ENCODE assay signal across 7 mouse cellular contexts in the genomic region with DNA sequence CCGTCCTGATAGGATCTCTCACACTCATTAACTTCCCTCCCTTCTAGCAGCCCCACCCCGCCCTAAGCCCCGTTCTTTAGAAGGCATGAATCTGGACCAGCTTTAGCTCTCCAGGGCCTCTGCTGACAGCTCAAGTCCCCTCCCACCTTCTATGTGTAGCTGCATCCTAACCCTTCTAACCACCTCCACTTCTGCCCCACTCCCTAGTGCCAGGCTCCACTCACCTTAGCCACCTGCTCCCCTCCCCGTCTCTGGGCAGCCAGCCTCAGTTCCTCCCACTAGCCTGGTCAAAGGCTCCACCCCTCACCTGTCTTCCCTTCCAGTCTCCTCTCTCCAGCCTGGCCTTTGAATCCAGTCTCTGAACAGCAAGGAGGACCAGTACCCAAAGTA. TPM values are rescaled to one million over a fixed set of nuclear protein-coding genes. Genes with fewer than 3 reads are reported as not detected.
A peak's percentile ranks its signal among the peaks of the same experiment; 100 is the strongest.
DNase-seq lines count a peak whose midpoint lies in the region; ATAC-seq lines count a peak whose summit lies in the region.

No protein-coding gene starts in this region.

- H3K4me1 ChIP-seq in brown adipose tissue, adult 24 weeks (ENCODE audit: control insufficient read depth, insufficient read depth, insufficient read length, low read length): peaks cover 35% of the 10 kb centered on the region
- H3K4me1 ChIP-seq in liver, embryonic 16.5 days (ENCODE audit: control insufficient read depth, low read depth, low read length): peaks cover 46% of the 10 kb centered on the region

- H3K27ac ChIP-seq in brown adipose tissue, adult 24 weeks (replicated peaks; ENCODE audit: low read depth, low read length): peak overlapping the region; percentile 57
- peak overlapping the region; percentile 45; the same call in 1 of the 2 replicates for H3K27ac ChIP-seq in liver, embryonic 16.5 days (ENCODE audit: low read length)

- H3K9ac ChIP-seq in liver, embryonic 16.5 days (ENCODE audit: low read depth, low read length): peak overlapping the region; percentile 22; the same call in 1 of the 2 replicates

- H3K4me3 ChIP-seq in brown adipose tissue, adult 24 weeks (ENCODE audit: insufficient read depth, low read depth, low read length): 0 out of 2 replicates have a peak overlapping the region, but pooled peaks have one; percentile 7
- no peak overlapping the region for H3K4me3 ChIP-seq in liver, embryonic 16.5 days (ENCODE audit: low read depth, low read length)

- no peaks in the 10 kb centered on the region for H3K9me3 ChIP-seq in liver, embryonic 16.5 days (replicated peaks; ENCODE audit: control insufficient read depth, low read length)

- 22% methylated on average over 4 of the region's 4 CpGs for WGBS in liver, embryonic 16.5 days (ENCODE audit: insufficient replicate concordance)

- H3K4me2 ChIP-seq in liver, embryonic 16.5 days (ENCODE audit: low read depth, low read length): peak overlapping the region; percentile 80

- H3K27me3 ChIP-seq in liver, embryonic 16.5 days (ENCODE audit: control insufficient read depth, insufficient read depth, low read depth, low read length): no peaks in the 10 kb centered on the region

- ATAC-seq in liver, embryonic 16.5 days (ENCODE audit: low read depth): no peak

- DNase-seq in kidney, adult 9 months: peak; percentile 50
- no peak for DNase-seq in kidney, postnatal 10 days
- DNase-seq in gonadal fat pad, adult 2 months (ENCODE audit: low read depth): peak; percentile 61
- no peak for DNase-seq in adrenal gland, adult 2 months
- no peak for DNase-seq in embryo, embryonic 9.5 days (ENCODE audit: extremely low spot score)

- H3K36me3 ChIP-seq in liver, embryonic 16.5 days (ENCODE audit: control insufficient read depth, insufficient read depth): peaks cover 12% of the 10 kb centered on the region

RNA-seq across cellular contexts. Expression of gene Ppp5c, which starts 2.2 kb away (rescaled TPM):
- polyA plus RNA-seq in brown adipose tissue, adult 24 weeks (2012; ENCODE audit: insufficient read depth, insufficient read length, missing spikeins): 36.7 and 41.0 TPM in 2 replicates
- 103 and 120 TPM in 2 replicates for polyA plus RNA-seq in gonadal fat pad, adult 2 months (2012; rRNA removed)
- polyA plus RNA-seq in liver, embryonic 16.5 days (2015; fragmentation: Nextera tagmentation; extraction: Ambion mirVana): 38.0 and 38.6 TPM in 2 replicates
- total RNA-seq in adrenal gland, adult 2 months (2021): 10 to 100 TPM; 82.2 to 86.0 TPM
- polyA plus RNA-seq in adrenal gland, adult 2 months (2012; rRNA removed): 164 and 179 TPM in 2 replicates

RNA-seq across cellular contexts. Expression of gene Ccdc8, which starts 33.0 kb away (rescaled TPM):
- polyA plus RNA-seq in brown adipose tissue, adult 24 weeks (2012; ENCODE audit: insufficient read depth, insufficient read length, missing spikeins): 0.28 and 0.54 TPM in 2 replicates
- polyA plus RNA-seq in gonadal fat pad, adult 2 months (2012; rRNA removed): 3.0 and 4.1 TPM in 2 replicates
- 5.3 and 5.9 TPM in 2 replicates for polyA plus RNA-seq in liver, embryonic 16.5 days (2015; fragmentation: Nextera tagmentation; extraction: Ambion mirVana)
- 10 to 100 TPM; 13.6 to 28.9 TPM for total RNA-seq in adrenal gland, adult 2 months (2021)
- 7.3 and 7.5 TPM in 2 replicates for polyA plus RNA-seq in adrenal gland, adult 2 months (2012; rRNA removed)

RNA-seq across cellular contexts. Expression of gene Hif3a, which starts 36.7 kb away (rescaled TPM):
- 0.25 TPM in 1 of 2 replicates, not detected in the other for polyA plus RNA-seq in brown adipose tissue, adult 24 weeks (2012; ENCODE audit: insufficient read depth, insufficient read length, missing spikeins)
- 5.2 and 7.9 TPM in 2 replicates for polyA plus RNA-seq in gonadal fat pad, adult 2 months (2012; rRNA removed)
- polyA plus RNA-seq in liver, embryonic 16.5 days (2015; fragmentation: Nextera tagmentation; extraction: Ambion mirVana): 36.0 and 43.3 TPM in 2 replicates
- total RNA-seq in adrenal gland, adult 2 months (2021): 1 to 10 TPM; 1.6 to 3.2 TPM
- 3.1 and 4.0 TPM in 2 replicates for polyA plus RNA-seq in adrenal gland, adult 2 months (2012; rRNA removed)

RNA-seq across cellular contexts. Expression of gene Gm42372, which starts 42.6 kb away (rescaled TPM):
- not detected in 2 replicates for polyA plus RNA-seq in brown adipose tissue, adult 24 weeks (2012; ENCODE audit: insufficient read depth, insufficient read length, missing spikeins)
- not detected in 2 replicates for polyA plus RNA-seq in gonadal fat pad, adult 2 months (2012; rRNA removed)
- 0.04 TPM in 2 replicates for polyA plus RNA-seq in liver, embryonic 16.5 days (2015; fragmentation: Nextera tagmentation; extraction: Ambion mirVana)
- 1 to 10 TPM; 1.1 to 1.6 TPM for total RNA-seq in adrenal gland, adult 2 months (2021)
- 0.13 and 0.33 TPM in 2 replicates for polyA plus RNA-seq in adrenal gland, adult 2 months (2012; rRNA removed)

RNA-seq across cellular contexts. Expression of gene Psg16, which starts 48.3 kb away (rescaled TPM):
- polyA plus RNA-seq in brown adipose tissue, adult 24 weeks (2012; ENCODE audit: insufficient read depth, insufficient read length, missing spikeins): not detected in 2 replicates
- 0.15 TPM in 1 of 2 replicates, not detected in the other for polyA plus RNA-seq in gonadal fat pad, adult 2 months (2012; rRNA removed)
- polyA plus RNA-seq in liver, embryonic 16.5 days (2015; fragmentation: Nextera tagmentation; extraction: Ambion mirVana): 0.20 and 0.25 TPM in 2 replicates
- under 1 TPM; 0.35 to 0.58 TPM for total RNA-seq in adrenal gland, adult 2 months (2021)
- 0.13 and 0.33 TPM in 2 replicates for polyA plus RNA-seq in adrenal gland, adult 2 months (2012; rRNA removed)

Comparison
In these comparisons a context has a peak if more than half of its experiments do, and no peak if none do; other contexts are left out.
1. DNase-seq: peak in kidney, adult 9 months (single experiment) and gonadal fat pad, adult 2 months (single experiment); none in kidney, postnatal 10 days (single experiment), adrenal gland, adult 2 months (single experiment) and embryo, embryonic 9.5 days (single experiment).